Mouse (Mus musculus) thymus, adult 2 months (tissue): ENCODE results near the gene Cdc42ep4.

ENCODE experiments used
- CTCF ChIP-seq: fragments of 200-500 bp; IDR thresholded peaks from 2 replicates; pipeline ENCODE4 v1.5.1; 2012; ENCODE audit warnings: mild to moderate bottlenecking, control low read depth, low read length, moderate library complexity, borderline replicate concordance; ENCODE audit not compliant: control insufficient read depth, poor library complexity, insufficient read depth; ENCODE audit errors: extremely low read depth
- POLR2A ChIP-seq: fragments of 200-500 bp; IDR thresholded peaks from 2 replicates; pipeline ENCODE4 v1.6.1; 2012; ENCODE audit warnings: mild to moderate bottlenecking, low read length, control low read depth, moderate library complexity; ENCODE audit not compliant: control insufficient read depth, poor library complexity, insufficient read depth; ENCODE audit errors: extremely low read depth

GRCm38 (mm10) chr11:113779680-113780041 is 28.0 kb upstream of the Cdc42ep4 start:
- TF ChIP-seq CTCF (no peak), POLR2A (no peak)
